ENCODE assay signal across 8 mouse cellular contexts in genomic region chr9:113932501-113932900, GRCm38 (mm10). TPM values are rescaled to one million over a fixed set of nuclear protein-coding genes. Genes with fewer than 3 reads are reported as not detected.
DNase-seq lines count a peak whose midpoint lies in the region; ATAC-seq and TF ChIP-seq lines count a peak whose summit lies in the region.

No protein-coding gene starts in this region.

- intact Hi-C loops in left cerebral cortex, postnatal 10 days (cut with DNase I) = no loop called here

- peak overlapping the region; percentile 77 for H3K4me2 ChIP-seq in hindbrain, embryonic 12.5 days (replicated peaks)
- H3K4me2 ChIP-seq in liver, embryonic 14.5 days (ENCODE audit: low read depth) = peak overlapping the region; percentile 94

- 26% methylated on average over 11 of the region's 11 CpGs for WGBS in embryonic facial prominence, embryonic 10.5 days
- WGBS in hindbrain, embryonic 12.5 days = 32% methylated on average over 11 of the region's 11 CpGs
- 14% methylated on average over 11 of the region's 11 CpGs for WGBS in liver, embryonic 14.5 days (ENCODE audit: insufficient replicate concordance)

- DNase-seq in ovary, adult 18-20 months (ENCODE audit: low spot score) = peak; percentile 10
- no peak for DNase-seq in ovary, postnatal 14 days (ENCODE audit: low spot score)
- DNase-seq in embryonic facial prominence, embryonic 10.5 days (ENCODE audit: low spot score) = peak; percentile 22
- no peak for DNase-seq in liver, embryonic 14.5 days (ENCODE audit: low read depth in 3 of 3, low spot score in 3 of 3)
- peak; percentile 19 for DNase-seq in yolk sac, embryonic 10.5 days (ENCODE audit: low spot score)
- DNase-seq in left cerebral cortex, postnatal 10 days (ENCODE audit: extremely low spot score in 1 of 2, low spot score in 2 of 2) = no peak
- DNase-seq in left cerebral cortex, adult 8-10 months (ENCODE audit: low spot score in 2 of 2) = no peak

- H3K9me3 ChIP-seq in embryonic facial prominence, embryonic 10.5 days = no peaks in the 10 kb centered on the region
- no peaks in the 10 kb centered on the region for H3K9me3 ChIP-seq in hindbrain, embryonic 12.5 days (replicated peaks)
- no peaks in the 10 kb centered on the region for H3K9me3 ChIP-seq in liver, embryonic 14.5 days (ENCODE audit: control insufficient read depth, low read length)

- TF ChIP-seq CTCF in liver, embryonic 14.5 days (IDR thresholded peaks at IDR 0.05; ENCODE audit: low read depth) = no peak

- H3K4me1 ChIP-seq in embryonic facial prominence, embryonic 10.5 days = peaks cover 26% of the 10 kb centered on the region
- H3K4me1 ChIP-seq in hindbrain, embryonic 12.5 days = peaks cover 21% of the 10 kb centered on the region
- H3K4me1 ChIP-seq in liver, embryonic 14.5 days (replicated peaks; ENCODE audit: control insufficient read depth in 2 of 2, insufficient read depth in 2 of 2, low read length in 1 of 2) = peaks cover 36 to 46% of the 10 kb centered on the region in 2 experiments

- peak overlapping the region; percentile 96 for H3K9ac ChIP-seq in hindbrain, embryonic 12.5 days
- H3K9ac ChIP-seq in liver, embryonic 14.5 days (replicated peaks) = peak overlapping the region; percentile 91

- no peaks in the 10 kb centered on the region for H3K27me3 ChIP-seq in embryonic facial prominence, embryonic 10.5 days (replicated peaks; ENCODE audit: low read depth, poor library complexity, severe bottlenecking)
- H3K27me3 ChIP-seq in hindbrain, embryonic 12.5 days = no peaks in the 10 kb centered on the region
- H3K27me3 ChIP-seq in liver, embryonic 14.5 days (ENCODE audit: control insufficient read depth, insufficient read depth, low read length) = no peaks in the 10 kb centered on the region

- ATAC-seq in hindbrain, embryonic 12.5 days (ENCODE audit: low FRiP score) = no peak
- no peak for ATAC-seq in liver, embryonic 14.5 days (ENCODE audit: insufficient read depth)

- peak overlapping the region; percentile 97 for H3K4me3 ChIP-seq in embryonic facial prominence, embryonic 10.5 days
- peak overlapping the region; percentile 99 for H3K4me3 ChIP-seq in hindbrain, embryonic 12.5 days
- H3K4me3 ChIP-seq in liver, embryonic 14.5 days (ENCODE audit: insufficient read depth in 1 of 2, low read depth in 2 of 2, low read length in 2 of 2) = peak overlapping the region; percentile 91 to 98

- no peaks in the 10 kb centered on the region for H3K36me3 ChIP-seq in embryonic facial prominence, embryonic 10.5 days (replicated peaks)
- H3K36me3 ChIP-seq in hindbrain, embryonic 12.5 days = no peaks in the 10 kb centered on the region
- no peaks in the 10 kb centered on the region; the same call in none of the 2 replicates for H3K36me3 ChIP-seq in liver, embryonic 14.5 days (replicated peaks; ENCODE audit: control insufficient read depth, insufficient read depth, low read depth)

- no peak for TF ChIP-seq EP300 in liver, embryonic 14.5 days (IDR thresholded peaks at IDR 0.05; ENCODE audit: low read depth)

- H3K27ac ChIP-seq in embryonic facial prominence, embryonic 10.5 days (replicated peaks) = peak overlapping the region; percentile 93
- H3K27ac ChIP-seq in hindbrain, embryonic 12.5 days = 0 out of 2 replicates have a peak overlapping the region, but pooled peaks have one; percentile 93
- peak overlapping the region; percentile 92 for H3K27ac ChIP-seq in liver, embryonic 14.5 days

RNA-seq across cellular contexts. Expression of gene Ubp1, which starts 1.8 kb away (rescaled TPM):
- polyA plus RNA-seq in embryonic facial prominence, embryonic 10.5 days (2016; fragmentation: Nextera tagmentation; extraction: Ambion mirVana) = 39.0 and 39.2 TPM in 2 replicates
- 47.9 and 53.4 TPM in 2 replicates for polyA plus RNA-seq in hindbrain, embryonic 12.5 days (2016; fragmentation: Nextera tagmentation; extraction: Ambion mirVana)
- 58.6 and 72.6 TPM in 2 replicates for polyA plus RNA-seq in liver, embryonic 14.5 days (2012; rRNA removed)
- polyA plus RNA-seq in liver, embryonic 14.5 days (2014; fragmentation: Nextera tagmentation; extraction: Ambion mirVana) = 46.0 and 55.4 TPM in 2 replicates
- 10 to 100 TPM; 62.9 to 66.0 TPM for total RNA-seq in left cerebral cortex, postnatal 10 days (2021)
- 10 to 100 TPM; 63.4 to 69.5 (median 68.1) TPM for total RNA-seq in left cerebral cortex, adult 8-10 months (2022)

Comparison
In these comparisons a context has a peak if more than half of its experiments do, and no peak if none do; other contexts are left out.
1. DNase-seq: peak in ovary, adult 18-20 months (single experiment), embryonic facial prominence, embryonic 10.5 days (single experiment) and yolk sac, embryonic 10.5 days (single experiment); none in ovary, postnatal 14 days (single experiment), liver, embryonic 14.5 days (0 of 3), left cerebral cortex, postnatal 10 days (0 of 2) and left cerebral cortex, adult 8-10 months (0 of 2).
2. Peak in every context shown above with its lines, with median percentiles within 50 percentile points of each other: H3K27ac ChIP-seq and H3K4me3 ChIP-seq.